Mouse (Mus musculus) common myeloid progenitor, adult 5-6 weeks (primary cell): Measurements from ENCODE around the gene Ccdc27. TPM values are rescaled to one million over a fixed set of nuclear protein-coding genes. Genes with fewer than 3 reads are reported as not detected.

Experiments
- ATAC-seq: replicated peaks from 2 replicates; pipeline ENCODE4 v1.8.0; 2016; ENCODE audit warnings: low read depth, mild to moderate bottlenecking, moderate TSS enrichment, inconsistent platforms; ENCODE audit not compliant: poor library complexity, severe bottlenecking
- total RNA-seq: library from RNA; stranded (forward); fragments of 200-1000, 187-1606 nt; gene quantifications from 2 replicates; pipeline ENCODE4 v1.2.3, GENCODE M21; 2017

Ccdc27 gene
- total RNA-seq, 1 experiment from 2014 or later: not detected

- no peak for ATAC-seq
Measured at GRCm38 (mm10) chr4:154026441-154026761, 16.1 kb downstream of the Ccdc27 start.

- ATAC-seq: peak; percentile 55
Measured at GRCm38 (mm10) chr4:154025641-154026440, 16.6 kb downstream of the Ccdc27 start, which contains the start of gene Smim1. Gene Smim1, minus strand, starts transcription at chr4:154026230.

GRCm38 (mm10) chr4:154024729-154025521 lies 17.6 kb downstream of the Ccdc27 start:
- ATAC-seq: 0 out of 2 replicates have a peak, but pooled peaks have one; percentile 17

- ATAC-seq: peak; percentile 63
Measured at GRCm38 (mm10) chr4:154023754-154024601, 18.5 kb downstream of the Ccdc27 start.

- no peak for ATAC-seq
Measured at GRCm38 (mm10) chr4:154022844-154023243, 19.6 kb downstream of the Ccdc27 start.

GRCm38 (mm10) chr4:154022407-154022806 lies 20.1 kb downstream of the Ccdc27 start:
- no peak for ATAC-seq

GRCm38 (mm10) chr4:154021432-154021831 lies 21.0 kb downstream of the Ccdc27 start:
- no peak for ATAC-seq

- ATAC-seq: peak; percentile 40
Measured at GRCm38 (mm10) chr4:154019571-154019970, 22.9 kb downstream of the Ccdc27 start.

- no peak for ATAC-seq
Measured at GRCm38 (mm10) chr4:154015476-154015875, 27.0 kb downstream of the Ccdc27 start.

- ATAC-seq: peak; percentile 37
Measured at GRCm38 (mm10) chr4:154012132-154012882, 30.2 kb downstream of the Ccdc27 start.

- peak; percentile 92 for ATAC-seq
Measured at GRCm38 (mm10) chr4:154011646-154012089, 30.8 kb downstream of the Ccdc27 start, which contains the start of gene Lrrc47. Gene Lrrc47, plus strand, starts transcription at chr4:154011731.

- no peak for ATAC-seq
Measured at GRCm38 (mm10) chr4:154010907-154011645, 31.4 kb downstream of the Ccdc27 start.

- no peak for ATAC-seq
Measured at GRCm38 (mm10) chr4:154007759-154008158, 34.7 kb downstream of the Ccdc27 start.

- ATAC-seq: no peak
Measured at GRCm38 (mm10) chr4:154006264-154006663, 36.2 kb downstream of the Ccdc27 start.

- no peak for ATAC-seq
Measured at GRCm38 (mm10) chr4:154005488-154005887, 37.0 kb downstream of the Ccdc27 start.

GRCm38 (mm10) chr4:153993505-153993904 lies 49.0 kb downstream of the Ccdc27 start:
- ATAC-seq: no peak

- no peak for ATAC-seq
Measured at GRCm38 (mm10) chr4:153992715-153993114, 49.8 kb downstream of the Ccdc27 start.

- ATAC-seq: no peak
Measured at GRCm38 (mm10) chr4:153980470-153980869, 62.0 kb downstream of the Ccdc27 start.

- ATAC-seq: no peak
Measured at GRCm38 (mm10) chr4:153979243-153979642, 63.2 kb downstream of the Ccdc27 start.
